Mouse (Mus musculus): ENCODE measurements around the gene Rchy1. TPM values are rescaled to one million over a fixed set of nuclear protein-coding genes. Genes with fewer than 3 reads are reported as not detected.

Gene Rchy1
- polyA plus RNA-seq (2016; fragmentation: Nextera tagmentation; extraction: Ambion mirVana): 58.0 and 66.0 TPM in 2 replicates

GRCm38 (mm10) chr5:91962639-91963440 lies at the start of gene Rchy1:
Gene Rchy1 (minus strand): TSS chr5:91963068.
- peaks cover 10% of the 10 kb centered on the region for H3K36me3 ChIP-seq
- WGBS: under 1% methylated on average over 65 of the region's 65 CpGs
- no peaks in the 10 kb centered on the region for H3K27me3 ChIP-seq (ENCODE audit: low read depth, poor library complexity, severe bottlenecking)
- peak within 1 kb of the TSS; percentile 96 for H3K27ac ChIP-seq
- peak; percentile 96 for DNase-seq (ENCODE audit: low spot score)
- no peaks in the 10 kb centered on the region for H3K9me3 ChIP-seq (replicated peaks)
- H3K4me3 ChIP-seq: peak within 1 kb of the TSS; percentile 80
- H3K4me1 ChIP-seq: peaks cover 21% of the 10 kb centered on the region

- no peaks in the 10 kb centered on the region for H3K36me3 ChIP-seq
- no peaks in the 10 kb centered on the region for H3K9me3 ChIP-seq (replicated peaks)
- no peak overlapping the region for H3K27ac ChIP-seq
- H3K27me3 ChIP-seq (ENCODE audit: low read depth, poor library complexity, severe bottlenecking): no peaks in the 10 kb centered on the region
- H3K4me3 ChIP-seq: no peak overlapping the region
- DNase-seq (ENCODE audit: low spot score): no peak
- 83% methylated on average over 7 of the region's 7 CpGs for WGBS
- no peaks in the 10 kb centered on the region for H3K4me1 ChIP-seq
These were observed 48.9 kb upstream of the Rchy1 start for GRCm38 (mm10) chr5:92011756-92012155.

GRCm38 (mm10) chr5:92009827-92010226 lies 47.0 kb upstream of the Rchy1 start:
- no peak for DNase-seq (ENCODE audit: low spot score)
- Histone ChIP-seq H3K36me3 (no peaks in the 10 kb centered on the region), H3K9me3 (replicated peaks) (no peaks in the 10 kb centered on the region), H3K4me1 (no peaks in the 10 kb centered on the region), H3K27ac (no peak overlapping the region), H3K4me3 (no peak overlapping the region), H3K27me3 (ENCODE audit: low read depth, poor library complexity, severe bottlenecking) (no peaks in the 10 kb centered on the region)
- WGBS: 28% methylated on average over 2 of the region's 2 CpGs

GRCm38 (mm10) chr5:92003011-92003410 lies 40.1 kb upstream of the Rchy1 start:
- H3K4me1 ChIP-seq: no peaks in the 10 kb centered on the region
- H3K36me3 ChIP-seq: no peaks in the 10 kb centered on the region
- no peak overlapping the region for H3K27ac ChIP-seq
- H3K27me3 ChIP-seq (ENCODE audit: low read depth, poor library complexity, severe bottlenecking): no peaks in the 10 kb centered on the region
- no peak overlapping the region for H3K4me3 ChIP-seq
- H3K9me3 ChIP-seq (replicated peaks): no peaks in the 10 kb centered on the region
- no peak for DNase-seq (ENCODE audit: low spot score)
- 69% methylated on average over 2 of the region's 2 CpGs for WGBS

GRCm38 (mm10) chr5:92000770-92001169 lies 37.9 kb upstream of the Rchy1 start:
- no peak overlapping the region for H3K4me3 ChIP-seq
- H3K27ac ChIP-seq: no peak overlapping the region
- H3K36me3 ChIP-seq: no peaks in the 10 kb centered on the region
- no peaks in the 10 kb centered on the region for H3K4me1 ChIP-seq
- DNase-seq (ENCODE audit: low spot score): no peak
- 76% methylated on average over 2 of the region's 2 CpGs for WGBS
- no peaks in the 10 kb centered on the region for H3K27me3 ChIP-seq (ENCODE audit: low read depth, poor library complexity, severe bottlenecking)
- no peaks in the 10 kb centered on the region for H3K9me3 ChIP-seq (replicated peaks)

- no peaks in the 10 kb centered on the region for H3K27me3 ChIP-seq (ENCODE audit: low read depth, poor library complexity, severe bottlenecking)
- no peaks in the 10 kb centered on the region for H3K9me3 ChIP-seq (replicated peaks)
- H3K4me1 ChIP-seq: no peaks in the 10 kb centered on the region
- DNase-seq (ENCODE audit: low spot score): no peak
- no peaks in the 10 kb centered on the region for H3K36me3 ChIP-seq
- H3K4me3 ChIP-seq: no peak overlapping the region
- no peak overlapping the region for H3K27ac ChIP-seq
- WGBS: 61% methylated on average over 13 of the region's 13 CpGs
These were observed 31.7 kb upstream of the Rchy1 start for GRCm38 (mm10) chr5:91994546-91994945.

- 91% methylated on average over 2 of the region's 2 CpGs for WGBS
- Histone ChIP-seq H3K27ac (no peak overlapping the region), H3K4me3 (no peak overlapping the region), H3K9me3 (replicated peaks) (no peaks in the 10 kb centered on the region), H3K36me3 (no peaks in the 10 kb centered on the region), H3K4me1 (no peaks in the 10 kb centered on the region), H3K27me3 (ENCODE audit: low read depth, poor library complexity, severe bottlenecking) (no peaks in the 10 kb centered on the region)
- DNase-seq (ENCODE audit: low spot score): no peak
These were observed 30.2 kb upstream of the Rchy1 start for GRCm38 (mm10) chr5:91993061-91993460.

- H3K4me1 ChIP-seq: no peaks in the 10 kb centered on the region
- no peak for DNase-seq (ENCODE audit: low spot score)
- no peak overlapping the region for H3K4me3 ChIP-seq
- H3K27ac ChIP-seq: no peak overlapping the region
- 84% methylated on average over 6 of the region's 6 CpGs for WGBS
- H3K36me3 ChIP-seq: no peaks in the 10 kb centered on the region
- no peaks in the 10 kb centered on the region for H3K9me3 ChIP-seq (replicated peaks)
- no peaks in the 10 kb centered on the region for H3K27me3 ChIP-seq (ENCODE audit: low read depth, poor library complexity, severe bottlenecking)
These were observed 28.5 kb upstream of the Rchy1 start for GRCm38 (mm10) chr5:91991191-91991937.

- Histone ChIP-seq H3K9me3 (replicated peaks) (no peaks in the 10 kb centered on the region), H3K27me3 (ENCODE audit: low read depth, poor library complexity, severe bottlenecking) (no peaks in the 10 kb centered on the region), H3K4me1 (no peaks in the 10 kb centered on the region), H3K27ac (no peak overlapping the region), H3K36me3 (no peaks in the 10 kb centered on the region), H3K4me3 (no peak overlapping the region)
- WGBS: 90% methylated on average over 9 of the region's 9 CpGs
- no peak for DNase-seq (ENCODE audit: low spot score)
These were observed 26.4 kb upstream of the Rchy1 start for GRCm38 (mm10) chr5:91989261-91989660.

GRCm38 (mm10) chr5:91987799-91988198 lies 24.9 kb upstream of the Rchy1 start:
- no peak for DNase-seq (ENCODE audit: low spot score)
- Histone ChIP-seq H3K27me3 (ENCODE audit: low read depth, poor library complexity, severe bottlenecking) (no peaks in the 10 kb centered on the region), H3K9me3 (replicated peaks) (no peaks in the 10 kb centered on the region), H3K27ac (no peak overlapping the region), H3K36me3 (no peaks in the 10 kb centered on the region), H3K4me3 (no peak overlapping the region), H3K4me1 (no peaks in the 10 kb centered on the region)
- 91% methylated on average over 2 of the region's 2 CpGs for WGBS

GRCm38 (mm10) chr5:91987236-91987635 lies 24.4 kb upstream of the Rchy1 start, which contains the start of gene Odaph:
Gene Odaph (plus strand): TSS chr5:91987475.
- DNase-seq (ENCODE audit: low spot score): no peak
- Histone ChIP-seq H3K27ac (no peak within 1 kb of the TSS), H3K4me1 (no peaks in the 10 kb centered on the region), H3K9me3 (replicated peaks) (no peaks in the 10 kb centered on the region), H3K36me3 (no peaks in the 10 kb centered on the region), H3K27me3 (ENCODE audit: low read depth, poor library complexity, severe bottlenecking) (no peaks in the 10 kb centered on the region), H3K4me3 (no peak within 1 kb of the TSS)
- WGBS: 67% methylated on average over 4 of the region's 4 CpGs

GRCm38 (mm10) chr5:91985721-91986120 lies 22.9 kb upstream of the Rchy1 start:
- 78% methylated on average over 2 of the region's 2 CpGs for WGBS

GRCm38 (mm10) chr5:91983490-91983889 lies 20.6 kb upstream of the Rchy1 start:
- Histone ChIP-seq H3K4me1 (no peaks in the 10 kb centered on the region), H3K4me3 (no peak overlapping the region), H3K27ac (no peak overlapping the region), H3K9me3 (replicated peaks) (no peaks in the 10 kb centered on the region), H3K27me3 (ENCODE audit: low read depth, poor library complexity, severe bottlenecking) (no peaks in the 10 kb centered on the region), H3K36me3 (no peaks in the 10 kb centered on the region)
- 78% methylated on average over 2 of the region's 2 CpGs for WGBS
- DNase-seq (ENCODE audit: low spot score): no peak

More at GRCm38 (mm10) chr5:91985721-91986120, 22.9 kb upstream of the Rchy1 start:
- H3K27me3 ChIP-seq (ENCODE audit: low read depth, poor library complexity, severe bottlenecking): no peaks in the 10 kb centered on the region
- no peak for DNase-seq (ENCODE audit: low spot score)
- no peak overlapping the region for H3K27ac ChIP-seq
- no peaks in the 10 kb centered on the region for H3K4me1 ChIP-seq
- no peaks in the 10 kb centered on the region for H3K36me3 ChIP-seq
- no peaks in the 10 kb centered on the region for H3K9me3 ChIP-seq (replicated peaks)
- H3K4me3 ChIP-seq: no peak overlapping the region
